Mouse (Mus musculus) v-Abl transformed pro-B cells (cell line): ENCODE measurements around the gene Olfr1323.

Experiments used
- in situ Hi-C, 2 experiments: fragments of 400-800 bp; cut with MboI; formaldehyde crosslinking; loops; one replicate each; pipeline ENCODE4 v1.15.1; 2025; ENCODE audit not compliant: unreplicated experiment in 2 of 2

Olfr1323 gene

GRCm38 (mm10) chrX:50019259-50019658 lies at the start of gene Olfr1323:
Gene Olfr1323 (minus strand): TSS chrX:50019359.
- in situ Hi-C loops: no loop called here

- in situ Hi-C loops: no loop called here
Observed at GRCm38 (mm10) chrX:50012242-50012641, 6.9 kb downstream of the Olfr1323 start.
